Mouse (Mus musculus) kidney, adult 8-10 months (tissue): ENCODE results near the gene Mphosph9.

ENCODE experiments used
- DNase-seq, 2 experiments: peaks; one replicate each; pipeline ENCODE4 v3.0.0; 2022

The Mphosph9 gene

GRCm38 (mm10) chr5:124263246-124263645, 64.5 kb downstream of the Mphosph9 start:
- DNase-seq = no peak

- no peak for DNase-seq
Observed at GRCm38 (mm10) chr5:124262090-124262489, 65.7 kb downstream of the Mphosph9 start.

- no peak for DNase-seq
Observed at GRCm38 (mm10) chr5:124259133-124259532, 68.6 kb downstream of the Mphosph9 start.

DNA sequence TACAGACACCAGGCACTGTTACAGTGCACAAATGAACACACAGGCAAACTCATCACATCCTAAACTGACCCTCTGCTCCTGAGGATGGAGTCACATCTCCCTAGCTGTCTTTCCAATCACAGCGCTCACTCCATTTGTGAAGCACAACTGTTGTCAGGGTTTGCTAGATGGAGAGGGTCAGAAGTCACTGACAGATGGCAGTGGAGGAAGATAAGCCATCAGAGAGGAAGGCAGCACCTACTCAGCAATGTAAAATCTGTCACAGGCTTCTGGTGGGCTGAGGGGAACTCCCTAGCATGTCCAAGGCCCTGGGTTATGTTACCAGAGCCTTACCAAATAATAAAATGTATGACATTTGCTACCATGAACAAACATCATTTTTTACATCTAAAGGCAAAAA, 69.7 kb downstream of the Mphosph9 start:
- DNase-seq = no peak

- no peak for DNase-seq
Observed at GRCm38 (mm10) chr5:124255141-124255540, 72.6 kb downstream of the Mphosph9 start.

GRCm38 (mm10) chr5:124253555-124253954, 74.2 kb downstream of the Mphosph9 start:
- DNase-seq = no peak

DNA sequence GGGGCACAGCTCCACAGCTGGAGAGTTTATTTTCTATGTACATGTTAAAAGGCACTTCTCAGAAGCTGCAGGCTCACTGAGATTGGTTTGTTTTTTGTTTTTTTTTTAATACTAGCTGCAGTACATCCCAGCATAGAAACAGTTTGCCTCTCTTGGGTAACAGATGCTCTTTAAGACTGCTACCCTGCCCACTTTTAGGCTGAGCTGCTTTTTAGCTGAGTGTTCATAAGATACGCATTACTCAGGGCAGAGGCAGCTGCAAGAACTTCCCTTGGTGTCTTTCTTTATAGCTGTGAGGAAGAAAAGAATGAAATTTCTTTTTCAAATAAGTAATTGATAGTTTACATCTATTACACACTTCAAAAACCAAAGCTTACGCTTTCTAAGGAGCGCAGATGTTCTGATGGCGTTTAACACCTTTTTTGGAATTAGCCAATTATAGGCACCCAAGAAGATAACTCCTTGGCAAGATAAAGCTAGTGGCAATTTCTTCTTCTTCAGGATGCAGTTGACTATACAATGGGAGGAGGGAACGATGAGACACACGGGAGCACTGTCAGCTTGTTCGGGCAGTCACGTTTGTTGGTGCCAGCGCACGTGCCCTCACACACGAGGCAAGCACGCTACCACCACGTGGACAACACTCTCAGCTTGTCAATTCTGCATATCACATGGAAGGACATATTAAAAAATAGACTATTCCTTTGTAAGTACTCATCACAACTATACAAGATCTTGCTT, 75.0 kb downstream of the Mphosph9 start:
- no peak for DNase-seq

GRCm38 (mm10) chr5:124251070-124251469, 76.7 kb downstream of the Mphosph9 start:
- DNase-seq = no peak

- DNase-seq = no peak
Observed at GRCm38 (mm10) chr5:124249614-124250591, 77.9 kb downstream of the Mphosph9 start, which contains the start of gene Pitpnm2. TSS of gene Pitpnm2 (minus strand) at chr5:124249760.

DNA sequence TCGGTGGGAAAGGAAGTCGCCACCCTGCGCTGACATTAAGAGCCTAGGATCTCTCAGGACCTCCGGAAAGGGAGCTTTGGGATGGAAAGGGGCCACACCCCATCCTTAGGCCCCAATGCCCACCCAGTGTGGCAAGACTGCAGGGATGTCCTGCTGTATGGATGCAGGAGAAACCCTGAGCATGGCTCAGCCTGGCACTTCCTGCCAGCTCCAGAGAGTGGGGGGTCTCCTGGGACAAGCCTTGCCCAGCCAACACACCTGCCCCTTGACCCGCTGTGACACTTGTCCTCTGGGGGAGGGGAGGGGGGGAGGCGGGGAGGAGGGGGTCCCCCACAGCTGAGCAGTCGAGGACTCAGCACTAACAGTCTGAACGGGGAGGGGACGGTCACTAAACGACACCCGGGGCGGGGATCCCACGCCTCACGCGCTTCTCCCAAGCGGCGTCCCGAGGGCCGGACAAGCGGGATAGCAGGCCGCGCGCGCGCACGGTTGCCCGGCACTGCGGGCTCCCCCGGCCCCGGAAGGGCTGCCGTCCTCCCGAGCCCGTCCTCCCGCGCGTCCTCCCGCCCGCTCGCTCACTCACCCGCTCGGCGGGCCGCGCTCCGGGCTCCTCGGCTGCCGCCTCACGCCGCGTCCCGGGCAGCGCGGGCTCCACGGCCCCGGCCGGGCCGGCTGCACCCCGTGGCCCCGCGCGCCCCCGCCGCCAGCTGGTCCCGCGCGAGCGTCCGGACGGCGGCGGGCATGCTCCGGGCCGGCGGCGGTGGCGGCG, 78.7 kb downstream of the Mphosph9 start:
- DNase-seq = peak in 1 of 2 experiments; percentile 49

DNA sequence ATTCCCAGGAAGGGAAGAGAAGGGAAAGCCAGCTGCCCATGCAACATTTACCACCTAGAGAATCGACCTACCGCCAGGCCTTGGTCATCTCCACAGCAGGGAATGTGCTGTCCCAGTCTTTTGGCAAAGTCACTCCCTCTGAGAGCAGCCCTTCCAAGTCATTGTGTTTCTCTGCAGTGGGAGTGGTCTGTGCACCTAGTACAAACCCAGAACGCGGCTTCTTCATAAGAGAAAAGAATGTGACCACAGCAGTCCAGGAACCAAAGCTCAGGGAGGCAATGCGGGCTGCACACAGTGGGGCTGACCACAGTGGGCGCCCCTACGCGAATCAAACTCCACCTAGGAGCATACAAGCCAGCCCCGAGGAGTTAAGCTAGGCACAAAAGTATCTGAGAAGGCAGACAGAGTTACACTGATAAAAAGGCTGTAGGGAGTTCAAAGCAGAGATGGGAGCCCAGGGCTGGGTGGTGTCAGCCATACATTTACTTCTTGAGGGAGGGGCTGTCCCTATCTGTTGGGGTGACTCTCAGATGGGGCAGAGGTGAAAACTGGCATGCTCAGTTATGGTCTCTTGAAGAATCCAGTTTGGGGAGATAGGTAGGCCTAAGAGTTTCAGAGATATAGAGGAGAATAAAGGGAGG, 79.7 kb downstream of the Mphosph9 start:
- peak in 1 of 2 experiments; percentile 33 for DNase-seq

- DNase-seq = no peak
Observed at GRCm38 (mm10) chr5:124247296-124247695, 80.5 kb downstream of the Mphosph9 start.

GRCm38 (mm10) chr5:124244885-124245284, 82.9 kb downstream of the Mphosph9 start:
- no peak for DNase-seq

- no peak for DNase-seq
Observed at GRCm38 (mm10) chr5:124244449-124244848, 83.3 kb downstream of the Mphosph9 start.

GRCm38 (mm10) chr5:124243236-124243901, 84.4 kb downstream of the Mphosph9 start:
- no peak for DNase-seq

GRCm38 (mm10) chr5:124241686-124242444, 85.9 kb downstream of the Mphosph9 start:
- DNase-seq = no peak

DNA sequence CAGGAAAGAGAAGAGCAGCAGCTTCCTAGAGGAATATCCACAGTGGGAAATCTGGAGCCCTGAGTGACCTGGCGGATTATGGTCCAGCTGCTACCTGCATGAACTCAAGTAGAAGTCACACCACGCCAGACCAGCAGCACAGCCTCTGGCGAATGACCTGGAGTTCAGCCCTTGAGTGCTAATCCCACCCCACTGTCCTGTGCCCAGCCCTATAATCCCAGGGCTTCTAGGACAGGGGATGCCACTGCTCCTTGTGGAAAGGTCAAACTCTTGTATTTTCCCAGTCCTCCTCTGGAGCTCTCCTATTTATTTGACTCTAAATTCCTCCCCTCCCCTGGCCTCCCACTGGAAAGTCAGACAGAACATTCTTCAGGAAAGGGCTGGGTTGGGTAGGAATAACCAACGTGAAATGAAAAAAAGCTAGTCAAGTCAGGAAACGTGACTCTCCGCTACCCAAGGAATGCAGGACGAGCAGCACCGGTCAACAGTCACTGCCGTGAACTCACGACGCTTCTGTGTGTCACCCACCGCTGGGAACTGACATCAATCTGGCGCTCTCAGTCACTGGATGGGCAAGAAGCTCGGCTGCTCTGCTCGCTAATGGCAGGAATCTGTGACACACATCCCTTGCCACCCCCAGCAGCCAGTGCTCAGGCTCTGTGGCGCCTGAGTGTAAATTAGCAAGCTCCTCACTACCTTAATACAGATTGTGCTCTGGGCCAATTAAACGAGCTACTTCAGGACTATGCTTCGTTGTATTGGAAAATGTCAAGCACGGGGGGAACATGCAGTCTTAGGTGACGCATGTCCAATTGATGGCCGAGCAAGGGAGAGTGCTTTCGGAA, 86.7 kb downstream of the Mphosph9 start:
- peak; percentile 46 to 53 for DNase-seq

- DNase-seq = peak; percentile 86 to 93
Observed at GRCm38 (mm10) chr5:124236180-124236579, 91.6 kb downstream of the Mphosph9 start.

DNA sequence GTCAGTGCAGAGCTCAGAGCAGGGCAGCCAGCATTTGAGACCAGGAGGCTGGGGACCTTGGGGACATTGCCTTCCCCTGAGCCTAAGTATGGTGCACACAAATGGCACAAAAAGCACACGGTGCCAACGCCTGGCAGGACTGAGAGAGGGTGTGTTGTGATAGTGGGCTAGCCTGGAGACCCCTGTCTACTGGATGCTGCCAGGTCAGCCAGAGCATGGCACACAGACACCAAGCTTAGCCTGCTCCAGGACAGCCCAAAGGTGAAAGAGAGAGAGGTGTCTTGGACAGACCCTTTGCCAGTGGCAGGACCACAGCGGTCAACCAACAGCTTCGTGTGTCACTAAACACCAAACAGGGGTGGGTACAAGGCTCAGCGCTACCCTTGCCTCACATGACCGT, 93.0 kb downstream of the Mphosph9 start:
- no peak for DNase-seq
